Mouse (Mus musculus) layer of hippocampus, adult 18-20 months (tissue): ENCODE results near the gene Dpp6. TPM values are rescaled to one million over a fixed set of nuclear protein-coding genes. Genes with fewer than 3 reads are reported as not detected.

Source experiments
- DNase-seq, 2 experiments: peaks; one replicate each; pipeline ENCODE4 v3.0.0; 2022; ENCODE audit warnings: low spot score in 2 of 2
- total RNA-seq, 2 experiments: library from RNA; stranded (reverse); gene quantifications; 2 replicates each; pipeline ENCODE4 v1.2.3; 2021

Dpp6 gene
- total RNA-seq, 2 experiments from 2014 or later, result 247 to 253 TPM

- DNase-seq, result no peak
Observed at GRCm38 (mm10) chr5:27651879-27652814, 835.1 kb downstream of the Dpp6 start.

GRCm38 (mm10) chr5:27656101-27656500, 839.1 kb downstream of the Dpp6 start:
- no peak for DNase-seq

- no peak for DNase-seq
Observed at GRCm38 (mm10) chr5:27657672-27658071, 840.7 kb downstream of the Dpp6 start.

- no peak for DNase-seq
Observed at GRCm38 (mm10) chr5:27658165-27658564, 841.2 kb downstream of the Dpp6 start.

GRCm38 (mm10) chr5:27658569-27658968, 841.6 kb downstream of the Dpp6 start:
- no peak for DNase-seq

GRCm38 (mm10) chr5:27659019-27659418, 842.0 kb downstream of the Dpp6 start:
- no peak for DNase-seq

GRCm38 (mm10) chr5:27659781-27660180, 842.8 kb downstream of the Dpp6 start:
- DNase-seq, result no peak

GRCm38 (mm10) chr5:27664111-27664510, 847.1 kb downstream of the Dpp6 start:
- no peak for DNase-seq

GRCm38 (mm10) chr5:27671487-27671886, 854.5 kb downstream of the Dpp6 start:
- DNase-seq, result no peak

GRCm38 (mm10) chr5:27677247-27677666, 860.3 kb downstream of the Dpp6 start:
- peak; percentile 58 to 77 for DNase-seq

- DNase-seq, result no peak
Observed at GRCm38 (mm10) chr5:27679151-27679550, 862.1 kb downstream of the Dpp6 start.

- DNase-seq, result peak in 1 of 2 experiments; percentile 57
Observed at GRCm38 (mm10) chr5:27680476-27680875, 863.5 kb downstream of the Dpp6 start.

GRCm38 (mm10) chr5:27685162-27685561, 868.2 kb downstream of the Dpp6 start:
- no peak for DNase-seq

GRCm38 (mm10) chr5:27685923-27686322, 868.9 kb downstream of the Dpp6 start:
- DNase-seq, result no peak

GRCm38 (mm10) chr5:27687311-27687710, 870.3 kb downstream of the Dpp6 start:
- DNase-seq, result no peak

GRCm38 (mm10) chr5:27702482-27702881, 885.5 kb downstream of the Dpp6 start:
- DNase-seq, result no peak

GRCm38 (mm10) chr5:27705020-27705419, 888.0 kb downstream of the Dpp6 start:
- DNase-seq, result no peak

GRCm38 (mm10) chr5:27706551-27706950, 889.5 kb downstream of the Dpp6 start:
- no peak for DNase-seq

- DNase-seq, result no peak
Observed at GRCm38 (mm10) chr5:27707283-27707682, 890.3 kb downstream of the Dpp6 start.

- no peak for DNase-seq
Observed at GRCm38 (mm10) chr5:27708209-27708608, 891.2 kb downstream of the Dpp6 start.

- DNase-seq, result no peak
Observed at GRCm38 (mm10) chr5:27711461-27712192, 894.6 kb downstream of the Dpp6 start.

GRCm38 (mm10) chr5:27714356-27714755, 897.4 kb downstream of the Dpp6 start:
- DNase-seq, result no peak
